Mouse (Mus musculus) midbrain, embryonic 13.5 days (tissue): Measurements from ENCODE around the gene Rai14. TPM values are rescaled to one million over a fixed set of nuclear protein-coding genes. Genes with fewer than 3 reads are reported as not detected.
A peak's percentile ranks its signal among the peaks of the same experiment; 100 is the strongest.

Source experiments
- ATAC-seq: fragments of 200-750 bp; cut with Nextera tagmentation; 2 replicates; pipeline ENCODE4 v1.8.0; 2017; ENCODE audit warnings: mild to moderate bottlenecking, moderate TSS enrichment, moderate library complexity
- H3K27ac ChIP-seq: fragments of 300-500 bp; sonication (generic); 2 replicates; pipeline ENCODE4 v1.5.1; 2015; ENCODE audit warnings: inconsistent platforms, mild to moderate bottlenecking, moderate library complexity
- H3K27me3 ChIP-seq: fragments of 300-500 bp; sonication (generic); 2 replicates; pipeline ENCODE4 v1.6.1; 2015; ENCODE audit warnings: mild to moderate bottlenecking, inconsistent platforms
- H3K36me3 ChIP-seq: fragments of 300-500 bp; sonication (generic); 2 replicates; pipeline ENCODE4 v1.6.1; 2015; ENCODE audit warnings: mild to moderate bottlenecking, inconsistent platforms
- H3K4me1 ChIP-seq: fragments of 300-500 bp; sonication (generic); replicated peaks from 2 replicates; pipeline ENCODE4 v1.6.1; 2015; ENCODE audit warnings: inconsistent platforms
- H3K4me2 ChIP-seq: fragments of 300-500 bp; sonication (generic); replicated peaks from 2 replicates; pipeline ENCODE4 v1.6.1; 2015; ENCODE audit warnings: moderate library complexity, mild to moderate bottlenecking, inconsistent platforms
- H3K4me3 ChIP-seq: fragments of 300-500 bp; sonication (generic); replicated peaks from 2 replicates; pipeline ENCODE4 v1.5.1; 2015; ENCODE audit warnings: mild to moderate bottlenecking, inconsistent platforms
- H3K9ac ChIP-seq: fragments of 300-500 bp; sonication (generic); replicated peaks from 2 replicates; pipeline ENCODE4 v1.6.1; 2015; ENCODE audit warnings: mild to moderate bottlenecking, inconsistent platforms
- H3K9me3 ChIP-seq: fragments of 300-500 bp; sonication (generic); 2 replicates; pipeline ENCODE4 v1.6.1; 2016; ENCODE audit warnings: mild to moderate bottlenecking, inconsistent platforms
- WGBS: fragments of 180-500 bp; shearing (Covaris S2); methylation state at CpG from one replicate; pipeline ENCODE4 v1.1.7; 2015; 5-methylcytosine and 5-hydroxymethylcytosine counted together
- polyA plus RNA-seq: library from polyadenylated mRNA; unstranded; fragments of >200 nt; fragmentation: Nextera tagmentation; extraction: Ambion mirVana; gene quantifications from 2 replicates; pipeline ENCODE4 v1.2.1, GENCODE M21; 2015

The Rai14 gene
- polyA plus RNA-seq, 1 experiment from 2014 or later = 34.2 TPM

DNA sequence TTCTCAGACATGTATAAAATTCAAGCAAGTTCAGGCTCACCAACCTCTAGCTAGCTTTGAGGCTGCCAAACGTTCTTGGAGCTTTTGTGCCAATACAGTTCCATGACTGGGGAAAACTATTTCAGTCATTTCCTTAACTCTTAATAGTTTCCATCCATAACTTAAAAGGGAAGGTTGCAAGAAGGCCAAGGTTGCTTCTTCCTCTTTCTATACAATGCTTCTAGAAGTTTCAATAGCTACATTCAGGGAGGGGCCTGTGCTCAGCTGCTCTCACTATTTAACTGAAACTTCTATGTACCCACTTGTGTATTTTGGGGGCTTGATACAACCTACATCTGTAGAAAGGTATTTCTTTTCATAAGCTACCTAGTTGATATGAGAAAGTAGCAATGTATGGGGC lies 24.9 kb upstream of the Rai14 start:
- no peaks in the 10 kb centered on the region for H3K36me3 ChIP-seq
- H3K27me3 ChIP-seq = no peaks in the 10 kb centered on the region
- no peaks in the 10 kb centered on the region for H3K9me3 ChIP-seq
- no peak overlapping the region for H3K4me3 ChIP-seq
- ATAC-seq = no peak
- no peak overlapping the region for H3K4me2 ChIP-seq
- no peak overlapping the region for H3K9ac ChIP-seq
- WGBS = 78% methylated on average over 1 of the region's 1 CpGs
- H3K27ac ChIP-seq = no peak overlapping the region
- H3K4me1 ChIP-seq = no peaks in the 10 kb centered on the region

DNA sequence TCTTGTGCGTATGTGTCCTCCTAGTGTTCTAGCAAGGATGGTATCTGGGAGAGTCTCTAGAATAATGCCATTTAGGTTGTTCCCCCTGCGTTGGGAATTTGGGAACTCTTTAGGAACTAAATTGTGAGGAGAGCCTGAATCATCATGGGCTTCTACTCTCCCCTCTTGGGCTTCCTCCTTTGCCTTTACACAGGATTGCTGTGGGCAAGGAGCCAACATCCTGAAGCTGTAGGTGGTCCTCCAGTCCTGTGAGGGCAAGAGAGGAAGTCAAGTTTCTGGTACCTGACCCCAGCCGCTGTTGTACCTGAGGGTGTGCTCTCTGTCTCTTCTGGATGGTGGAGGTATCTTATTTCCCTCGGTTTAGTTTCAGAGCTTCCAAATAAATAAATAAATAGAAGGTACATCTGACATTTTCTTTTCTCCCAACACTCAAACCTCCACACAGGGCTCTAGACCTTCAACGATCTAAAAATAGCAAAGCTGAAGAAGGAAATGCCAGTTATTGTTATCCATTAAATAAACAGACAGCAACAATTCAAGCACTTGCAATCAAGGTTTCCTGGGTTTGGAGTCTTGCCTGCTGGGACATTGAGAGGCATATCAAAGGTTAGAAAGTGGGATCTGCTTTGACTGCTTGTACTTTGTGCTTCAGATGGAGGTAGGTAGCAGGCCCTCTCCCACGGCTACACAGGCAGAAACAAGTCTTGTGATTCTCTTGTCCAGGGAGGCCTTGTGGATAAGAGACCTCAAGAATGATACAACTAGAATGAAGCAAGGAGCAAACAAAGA lies 24.1 kb upstream of the Rai14 start:
- Histone ChIP-seq H3K9ac (no peak overlapping the region), H3K36me3 (no peaks in the 10 kb centered on the region), H3K27ac (no peak overlapping the region), H3K4me2 (no peak overlapping the region), H3K27me3 (no peaks in the 10 kb centered on the region), H3K4me1 (no peaks in the 10 kb centered on the region), H3K4me3 (no peak overlapping the region), H3K9me3 (no peaks in the 10 kb centered on the region)
- 90% methylated on average over 6 of the region's 6 CpGs for WGBS
- ATAC-seq = no peak

DNA sequence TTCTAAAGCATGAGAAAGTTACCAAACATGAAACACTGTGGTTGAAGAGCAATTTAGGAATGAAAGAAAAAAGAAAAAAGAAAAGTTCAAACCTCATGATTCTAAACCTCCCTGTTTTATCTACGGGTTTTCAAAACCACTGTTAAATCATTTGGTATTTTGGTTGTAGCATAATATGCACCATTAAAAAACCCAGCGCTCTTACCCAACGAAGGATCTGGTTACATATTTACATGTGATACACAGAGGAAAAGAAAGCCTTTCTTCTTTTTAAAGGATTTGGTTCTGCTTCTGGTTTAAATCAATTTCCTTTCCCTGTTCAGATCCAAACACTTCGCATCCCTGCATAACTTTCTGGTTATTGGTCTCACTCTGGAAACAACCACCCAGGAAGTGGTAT lies 21.5 kb upstream of the Rai14 start:
- no peaks in the 10 kb centered on the region for H3K36me3 ChIP-seq
- H3K9me3 ChIP-seq = no peaks in the 10 kb centered on the region
- no peak overlapping the region for H3K9ac ChIP-seq
- no peak for ATAC-seq
- H3K27ac ChIP-seq = no peak overlapping the region
- 85% methylated on average over 4 of the region's 4 CpGs for WGBS
- no peaks in the 10 kb centered on the region for H3K4me1 ChIP-seq
- H3K4me3 ChIP-seq = no peak overlapping the region
- no peak overlapping the region for H3K4me2 ChIP-seq
- H3K27me3 ChIP-seq = no peaks in the 10 kb centered on the region

DNA sequence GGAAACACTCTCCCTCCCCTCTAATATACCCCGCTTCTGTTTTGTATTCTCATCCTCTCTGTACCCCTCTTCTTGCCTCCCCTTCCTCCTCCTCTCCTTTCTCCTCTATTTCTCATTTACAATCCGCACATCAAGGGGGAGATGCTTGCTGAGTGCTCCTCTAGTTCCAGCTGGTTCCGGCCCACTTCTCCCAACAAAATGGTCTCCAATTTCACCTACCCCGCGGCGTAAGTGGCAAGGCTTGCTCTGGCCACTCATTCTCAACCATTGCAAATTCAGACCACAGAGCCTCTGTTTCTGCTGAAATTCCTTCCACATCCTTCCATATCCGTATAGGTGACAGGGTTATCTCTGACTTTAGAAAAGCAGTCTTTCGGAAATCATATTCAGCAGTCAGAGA lies 20.8 kb upstream of the Rai14 start:
- no peaks in the 10 kb centered on the region for H3K4me1 ChIP-seq
- H3K36me3 ChIP-seq = no peaks in the 10 kb centered on the region
- no peak overlapping the region for H3K4me2 ChIP-seq
- H3K27me3 ChIP-seq = no peaks in the 10 kb centered on the region
- no peak overlapping the region for H3K27ac ChIP-seq
- H3K9ac ChIP-seq = no peak overlapping the region
- ATAC-seq = no peak
- H3K9me3 ChIP-seq = no peaks in the 10 kb centered on the region
- WGBS = 87% methylated on average over 8 of the region's 8 CpGs
- no peak overlapping the region for H3K4me3 ChIP-seq

DNA sequence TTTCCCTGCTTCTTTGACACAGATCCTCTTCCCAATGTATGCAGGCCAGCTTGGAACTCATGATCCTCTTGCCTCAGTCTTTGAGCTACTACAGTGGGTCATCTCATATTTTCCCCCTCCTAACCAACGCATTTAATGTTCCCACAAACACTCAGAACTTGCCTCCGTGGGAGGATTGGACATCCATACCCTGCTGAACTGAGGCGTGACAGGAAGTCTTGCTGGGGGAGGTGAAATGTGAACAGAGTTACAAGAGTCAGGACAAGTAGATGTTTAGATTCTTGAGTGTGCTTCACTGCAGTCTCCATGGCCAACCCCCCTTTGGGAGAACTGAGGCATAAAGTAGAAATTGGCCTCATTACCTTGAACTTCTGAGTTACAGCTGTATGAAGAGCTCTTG lies 17.0 kb upstream of the Rai14 start:
- no peak overlapping the region for H3K4me3 ChIP-seq
- 84% methylated on average over 3 of the region's 3 CpGs for WGBS
- H3K4me2 ChIP-seq = no peak overlapping the region
- no peak overlapping the region for H3K9ac ChIP-seq
- H3K36me3 ChIP-seq = no peaks in the 10 kb centered on the region
- H3K4me1 ChIP-seq = no peaks in the 10 kb centered on the region
- H3K27ac ChIP-seq = no peak overlapping the region
- no peaks in the 10 kb centered on the region; the same call in 1 of the 2 replicates for H3K9me3 ChIP-seq
- no peaks in the 10 kb centered on the region for H3K27me3 ChIP-seq
- no peak for ATAC-seq

DNA sequence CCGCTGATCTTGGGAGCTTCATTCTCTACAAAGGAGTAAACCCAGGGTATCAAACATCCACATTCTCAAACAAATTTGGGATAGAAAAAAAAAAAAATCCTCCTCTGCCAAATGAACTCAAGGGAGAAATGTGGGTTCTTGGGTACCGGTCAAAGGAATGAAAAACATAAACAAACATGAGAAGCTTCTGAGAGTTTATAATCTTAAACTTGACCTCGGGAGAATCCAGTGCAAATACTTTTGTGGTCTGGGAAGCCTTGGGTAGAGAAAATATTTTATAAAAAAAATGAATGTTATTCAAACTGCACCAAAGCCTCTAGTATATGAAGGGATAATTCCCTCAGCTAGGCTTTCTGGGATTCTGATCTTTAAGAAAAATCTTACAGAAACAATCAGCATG lies 11.8 kb upstream of the Rai14 start:
- Histone ChIP-seq H3K9ac (no peak overlapping the region), H3K4me1 (peaks cover 13% of the 10 kb centered on the region), H3K9me3 (no peaks in the 10 kb centered on the region; the same call in 1 of the 2 replicates), H3K4me2 (no peak overlapping the region), H3K27ac (no peak overlapping the region), H3K4me3 (no peak overlapping the region), H3K36me3 (no peaks in the 10 kb centered on the region), H3K27me3 (no peaks in the 10 kb centered on the region)
- 89% methylated on average over 3 of the region's 3 CpGs for WGBS
- ATAC-seq = no peak

DNA sequence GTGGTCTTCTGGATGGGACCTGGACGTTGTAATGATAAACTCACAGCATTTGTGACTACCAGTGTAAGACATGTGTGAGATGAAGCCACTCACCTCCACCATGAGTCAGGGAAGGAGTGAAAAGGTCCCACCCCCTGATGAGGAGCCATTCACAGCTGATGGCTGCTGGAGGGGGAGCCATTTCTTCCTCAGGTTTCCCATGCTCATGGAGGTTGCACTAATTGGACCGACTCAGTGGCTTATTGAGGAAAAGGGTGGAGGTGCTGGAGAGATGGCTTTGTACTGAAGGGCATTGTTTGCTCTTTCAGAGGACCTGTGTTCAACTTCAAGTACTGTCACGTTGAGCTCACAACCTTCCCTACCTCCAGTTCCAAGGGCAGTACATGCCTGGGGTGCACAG lies 10.4 kb upstream of the Rai14 start:
- H3K27ac ChIP-seq = no peak overlapping the region
- no peak overlapping the region for H3K4me2 ChIP-seq
- H3K36me3 ChIP-seq = no peaks in the 10 kb centered on the region
- H3K27me3 ChIP-seq = no peaks in the 10 kb centered on the region
- ATAC-seq = no peak
- H3K4me3 ChIP-seq = no peak overlapping the region
- H3K4me1 ChIP-seq = peaks cover 13% of the 10 kb centered on the region
- H3K9me3 ChIP-seq = no peaks in the 10 kb centered on the region; the same call in 1 of the 2 replicates
- H3K9ac ChIP-seq = no peak overlapping the region
- 78% methylated on average over 3 of the region's 3 CpGs for WGBS

DNA sequence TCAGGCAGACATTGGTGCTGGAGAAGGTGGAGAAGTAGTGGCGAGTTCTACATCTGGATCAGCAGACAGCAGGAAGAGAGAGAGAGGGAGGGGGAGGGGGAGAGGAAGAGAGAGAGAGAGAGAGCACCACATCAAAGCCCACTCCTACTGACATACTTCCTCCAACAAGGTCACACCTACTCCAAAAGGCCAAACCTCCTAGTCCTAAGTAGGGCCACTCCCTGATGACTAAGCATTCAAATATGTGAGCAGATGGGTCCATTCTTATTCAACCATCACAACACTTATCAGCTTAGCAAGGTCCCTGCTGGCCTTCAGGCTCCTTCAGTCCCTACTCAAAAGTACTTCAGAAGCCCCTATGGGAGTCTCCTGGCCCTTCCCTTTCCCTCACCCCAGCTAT lies 9.1 kb upstream of the Rai14 start:
- no peaks in the 10 kb centered on the region for H3K36me3 ChIP-seq
- WGBS = 59% methylated on average over 1 of the region's 1 CpGs
- 0 out of 2 replicates have a peak, but pooled peaks have one; percentile 37 for ATAC-seq
- H3K27me3 ChIP-seq = no peaks in the 10 kb centered on the region
- H3K27ac ChIP-seq = no peak overlapping the region
- no peak overlapping the region for H3K4me3 ChIP-seq
- H3K4me1 ChIP-seq = peaks cover 13% of the 10 kb centered on the region
- no peaks in the 10 kb centered on the region for H3K9me3 ChIP-seq
- H3K9ac ChIP-seq = no peak overlapping the region
- H3K4me2 ChIP-seq = no peak overlapping the region

DNA sequence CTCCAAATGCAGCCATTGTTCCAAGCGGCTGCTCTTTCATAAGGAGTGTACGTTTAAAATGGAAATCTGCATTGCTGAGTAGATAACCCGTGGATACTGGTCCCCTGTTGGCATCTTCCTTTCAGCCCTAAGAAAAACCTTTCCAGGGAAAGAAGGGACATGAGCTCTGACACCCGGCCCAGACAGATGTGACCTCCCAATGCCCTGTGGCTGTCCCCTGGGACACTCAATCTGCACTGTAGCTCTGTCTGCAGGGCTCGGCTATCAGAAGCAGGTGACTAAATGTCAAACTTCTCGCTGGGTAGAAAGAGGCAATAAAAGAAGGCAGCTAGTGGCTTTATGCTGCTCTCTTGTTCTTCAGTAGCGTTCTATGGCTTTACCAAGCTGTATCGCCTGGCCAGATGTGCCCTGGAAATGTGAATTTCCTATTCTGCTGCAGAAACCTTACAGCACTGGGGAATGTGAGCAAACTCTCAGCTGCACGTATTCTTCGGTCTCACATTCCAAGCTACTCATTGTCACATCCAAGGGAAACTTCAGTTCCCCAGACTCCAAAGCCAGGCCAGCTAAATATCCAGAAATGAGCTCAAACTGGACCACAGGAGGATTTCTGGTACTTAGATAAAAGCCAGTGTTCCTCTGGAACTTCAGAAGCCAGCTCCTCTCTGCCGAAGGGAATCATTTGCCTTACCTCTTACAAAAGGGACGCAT lies 8.4 kb upstream of the Rai14 start:
- no peaks in the 10 kb centered on the region for H3K27me3 ChIP-seq
- H3K4me1 ChIP-seq = peaks cover 13% of the 10 kb centered on the region
- H3K36me3 ChIP-seq = no peaks in the 10 kb centered on the region
- no peak overlapping the region for H3K4me3 ChIP-seq
- no peaks in the 10 kb centered on the region; the same call in 1 of the 2 replicates for H3K9me3 ChIP-seq
- peak; percentile 34; the same call in 1 of the 2 replicates for ATAC-seq
- WGBS = 32% methylated on average over 12 of the region's 12 CpGs
- H3K27ac ChIP-seq = no peak overlapping the region
- H3K9ac ChIP-seq = no peak overlapping the region
- no peak overlapping the region for H3K4me2 ChIP-seq

DNA sequence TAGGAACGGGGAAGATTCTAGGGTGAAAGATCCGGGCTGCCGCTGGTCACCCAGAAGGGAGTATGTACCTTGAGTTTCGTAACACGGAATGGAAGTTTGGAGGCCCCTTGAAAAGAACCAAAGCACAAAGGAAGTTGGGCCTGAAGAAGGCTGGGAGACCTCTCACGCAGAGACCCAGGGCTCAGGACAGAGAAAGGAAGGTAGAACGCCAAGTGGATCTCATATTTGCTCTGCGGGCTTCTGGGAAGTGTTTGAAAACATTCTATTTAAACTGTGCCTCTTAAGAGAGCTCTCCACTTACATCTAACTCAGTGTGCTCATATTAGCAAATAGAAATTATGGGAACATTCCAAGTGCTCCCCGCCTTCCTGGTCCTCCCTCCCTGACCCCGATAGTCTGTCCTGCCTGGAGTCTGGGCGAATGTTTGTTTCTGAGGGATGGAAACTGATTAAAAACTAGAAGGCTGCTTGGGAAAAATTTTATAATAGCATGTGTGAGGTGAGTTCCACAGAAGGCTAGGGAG lies 6.9 kb upstream of the Rai14 start:
- H3K36me3 ChIP-seq = no peaks in the 10 kb centered on the region

DNA sequence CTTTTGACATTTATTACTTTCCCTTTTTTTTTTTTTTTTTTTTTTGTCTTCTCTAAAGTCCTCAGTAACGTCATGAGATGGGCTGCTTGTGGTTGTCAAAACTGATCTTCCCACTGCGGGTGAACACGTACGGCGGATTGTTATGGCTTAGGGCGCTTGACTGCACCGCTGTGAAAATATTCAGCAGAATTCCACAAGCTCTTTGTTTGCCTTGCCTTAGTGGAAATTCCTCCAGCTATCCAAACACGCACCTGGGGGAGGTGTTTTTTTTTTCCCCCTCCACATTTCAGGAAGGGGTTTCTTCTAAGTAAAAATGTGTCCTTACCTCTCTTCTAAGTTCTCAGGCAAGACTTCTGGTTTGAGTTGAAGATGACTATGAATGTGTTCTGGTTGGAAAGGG lies 6.2 kb upstream of the Rai14 start:
- no peak for ATAC-seq
- H3K4me1 ChIP-seq = peaks cover 13% of the 10 kb centered on the region
- H3K27me3 ChIP-seq = no peaks in the 10 kb centered on the region
- H3K9me3 ChIP-seq = no peaks in the 10 kb centered on the region; the same call in 1 of the 2 replicates
- H3K4me2 ChIP-seq = no peak overlapping the region
- no peak overlapping the region for H3K9ac ChIP-seq
- 74% methylated on average over 8 of the region's 8 CpGs for WGBS
- no peaks in the 10 kb centered on the region for H3K36me3 ChIP-seq
- H3K4me3 ChIP-seq = no peak overlapping the region
- H3K27ac ChIP-seq = no peak overlapping the region

More for the DNA sequence above, 6.9 kb upstream of the Rai14 start:
- no peaks in the 10 kb centered on the region for H3K27me3 ChIP-seq
- no peak overlapping the region for H3K27ac ChIP-seq
- H3K4me1 ChIP-seq = peaks cover 13% of the 10 kb centered on the region
- WGBS = 92% methylated on average over 11 of the region's 11 CpGs
- no peak overlapping the region for H3K9ac ChIP-seq
- H3K9me3 ChIP-seq = no peaks in the 10 kb centered on the region; the same call in 1 of the 2 replicates
- no peak overlapping the region for H3K4me3 ChIP-seq
- no peak for ATAC-seq
- no peak overlapping the region for H3K4me2 ChIP-seq

DNA sequence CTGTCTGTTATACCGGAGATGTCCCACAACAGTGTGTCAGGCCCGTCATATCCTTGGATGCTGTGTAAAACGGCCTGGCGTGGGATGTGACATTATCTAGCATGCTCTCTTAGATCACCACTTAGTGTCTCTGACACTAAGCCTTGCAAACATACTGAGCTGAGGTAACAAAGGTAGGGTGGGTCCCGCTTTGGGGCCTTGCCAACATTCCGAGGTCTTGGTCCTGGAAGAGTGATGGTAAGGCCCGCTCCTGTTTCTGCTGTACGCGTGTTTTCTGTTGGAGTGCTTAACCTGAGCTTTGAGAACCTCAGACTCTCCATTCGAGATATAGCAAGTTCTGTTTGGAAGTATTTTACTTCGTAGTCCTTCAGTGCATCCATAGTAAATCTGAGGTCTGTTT lies 5.8 kb upstream of the Rai14 start:
- H3K4me3 ChIP-seq = no peak overlapping the region
- no peak overlapping the region for H3K9ac ChIP-seq
- H3K4me2 ChIP-seq = no peak overlapping the region
- H3K4me1 ChIP-seq = peaks cover 13% of the 10 kb centered on the region
- no peak overlapping the region for H3K27ac ChIP-seq
- no peaks in the 10 kb centered on the region for H3K36me3 ChIP-seq
- H3K27me3 ChIP-seq = no peaks in the 10 kb centered on the region
- no peaks in the 10 kb centered on the region; the same call in 1 of the 2 replicates for H3K9me3 ChIP-seq
- ATAC-seq = no peak
- 90% methylated on average over 11 of the region's 11 CpGs for WGBS
